Mouse (Mus musculus): ENCODE results near the gene Oaz2.
A peak's percentile ranks its signal among the peaks of the same experiment; 100 is the strongest.

The Oaz2 gene

GRCm38 (mm10) chr9:65692959-65693603, 25.3 kb downstream of the Oaz2 start:
- DNase-seq (ENCODE audit: low spot score), result no peak

GRCm38 (mm10) chr9:65695646-65696045, 27.8 kb downstream of the Oaz2 start:
- peak; percentile 79 for DNase-seq (ENCODE audit: low spot score)

GRCm38 (mm10) chr9:65696337-65696736, 28.5 kb downstream of the Oaz2 start:
- no peak for DNase-seq (ENCODE audit: low spot score)

- DNase-seq (ENCODE audit: low spot score), result no peak
Observed at GRCm38 (mm10) chr9:65697356-65697755, 29.6 kb downstream of the Oaz2 start.

- DNase-seq (ENCODE audit: low spot score), result no peak
Observed at GRCm38 (mm10) chr9:65697992-65698391, 30.2 kb downstream of the Oaz2 start.

- DNase-seq (ENCODE audit: low spot score), result no peak
Observed at GRCm38 (mm10) chr9:65700504-65700903, 32.7 kb downstream of the Oaz2 start.

GRCm38 (mm10) chr9:65702286-65702685, 34.5 kb downstream of the Oaz2 start:
- DNase-seq (ENCODE audit: low spot score), result no peak

- no peak for DNase-seq (ENCODE audit: low spot score)
Observed at GRCm38 (mm10) chr9:65703241-65703640, 35.4 kb downstream of the Oaz2 start.

GRCm38 (mm10) chr9:65703926-65704595, 36.3 kb downstream of the Oaz2 start:
- DNase-seq (ENCODE audit: low spot score), result no peak

GRCm38 (mm10) chr9:65718195-65718594, 50.4 kb downstream of the Oaz2 start:
- DNase-seq (ENCODE audit: low spot score), result no peak

- no peak for DNase-seq (ENCODE audit: low spot score)
Observed at GRCm38 (mm10) chr9:65721161-65721566, 53.4 kb downstream of the Oaz2 start.

- DNase-seq (ENCODE audit: low spot score), result peak; percentile 47
Observed at GRCm38 (mm10) chr9:65724471-65725290, 56.9 kb downstream of the Oaz2 start.

- no peak for DNase-seq (ENCODE audit: low spot score)
Observed at GRCm38 (mm10) chr9:65725291-65725622, 57.5 kb downstream of the Oaz2 start.

- no peak for DNase-seq (ENCODE audit: low spot score)
Observed at GRCm38 (mm10) chr9:65726431-65726830, 58.6 kb downstream of the Oaz2 start.

GRCm38 (mm10) chr9:65727491-65727890, 59.7 kb downstream of the Oaz2 start:
- no peak for DNase-seq (ENCODE audit: low spot score)

- DNase-seq (ENCODE audit: low spot score), result no peak
Observed at GRCm38 (mm10) chr9:65728588-65728987, 60.8 kb downstream of the Oaz2 start.

GRCm38 (mm10) chr9:65734931-65735330, 67.1 kb downstream of the Oaz2 start:
- DNase-seq (ENCODE audit: low spot score), result no peak

Measured in layer of hippocampus, adult 11-12 months (tissue).